Mouse (Mus musculus): Measurements from ENCODE around the gene Fam171a2.
A peak's percentile ranks its signal among the peaks of the same experiment; 100 is the strongest.

The Fam171a2 gene

DNA sequence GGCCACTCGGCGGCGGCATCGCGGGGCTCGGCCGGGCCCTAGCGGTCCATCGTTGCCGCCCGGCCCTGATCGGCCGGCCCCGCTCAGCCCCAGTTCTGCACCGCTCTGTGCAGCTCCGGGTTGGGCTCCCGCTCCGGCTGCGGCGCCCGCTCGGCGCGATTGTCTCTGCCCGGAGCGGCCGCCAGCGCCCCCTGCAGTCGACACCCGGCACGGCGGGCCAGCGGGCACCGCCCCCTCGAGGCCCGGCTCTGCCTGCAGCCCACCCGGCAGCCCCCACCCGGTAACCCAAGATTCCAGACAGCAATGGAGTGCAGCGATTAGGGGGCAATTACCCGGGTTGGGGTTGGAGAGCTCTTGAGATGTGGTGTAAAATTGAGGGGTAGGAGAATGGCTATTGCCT is at the start of gene Fam171a2:
Gene Fam171a2, minus strand, starts transcription at position 186 of the 400 bp plus-strand sequence.
- peak; percentile 33 to 74 for DNase-seq

DNA sequence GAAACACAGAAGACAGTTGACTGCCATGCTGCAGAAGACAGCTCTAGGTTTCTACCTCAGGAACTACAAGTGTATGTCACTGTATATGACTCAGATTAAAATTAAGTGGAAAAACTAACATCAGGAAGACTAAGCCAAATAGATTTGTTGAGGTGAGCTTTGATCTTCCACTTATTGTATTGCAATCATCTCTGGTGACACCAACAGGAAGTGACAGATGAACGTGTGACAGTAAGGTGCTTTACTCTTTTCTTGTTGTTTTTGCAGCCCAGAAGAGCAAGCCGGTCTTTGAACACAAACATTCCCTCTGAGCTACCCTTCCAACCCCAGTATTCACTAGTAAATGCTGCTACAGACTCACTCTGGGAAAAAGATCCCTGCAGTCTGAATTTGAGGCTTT is 49.2 kb upstream of the Fam171a2 start:
- DNase-seq = no peak

DNA sequence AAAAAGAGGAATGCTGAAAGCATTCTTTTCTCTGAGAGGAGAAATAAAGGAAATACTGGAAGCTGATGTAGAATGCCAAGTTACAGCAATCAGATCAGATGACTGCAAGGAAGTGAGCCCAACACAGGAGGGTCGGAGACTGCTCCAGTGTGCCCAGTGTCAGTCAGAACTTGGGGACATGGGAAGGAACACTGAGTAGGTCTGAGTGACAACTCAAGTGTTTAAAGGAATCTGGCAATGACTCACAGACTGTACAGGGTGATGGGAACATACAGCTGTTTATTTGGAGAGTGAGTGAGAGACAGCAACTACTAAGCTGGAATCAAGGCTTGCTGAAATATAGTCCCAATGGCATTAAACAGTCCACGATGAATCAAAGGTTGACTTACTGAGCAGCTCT is 48.7 kb upstream of the Fam171a2 start:
- no peak for DNase-seq

DNA sequence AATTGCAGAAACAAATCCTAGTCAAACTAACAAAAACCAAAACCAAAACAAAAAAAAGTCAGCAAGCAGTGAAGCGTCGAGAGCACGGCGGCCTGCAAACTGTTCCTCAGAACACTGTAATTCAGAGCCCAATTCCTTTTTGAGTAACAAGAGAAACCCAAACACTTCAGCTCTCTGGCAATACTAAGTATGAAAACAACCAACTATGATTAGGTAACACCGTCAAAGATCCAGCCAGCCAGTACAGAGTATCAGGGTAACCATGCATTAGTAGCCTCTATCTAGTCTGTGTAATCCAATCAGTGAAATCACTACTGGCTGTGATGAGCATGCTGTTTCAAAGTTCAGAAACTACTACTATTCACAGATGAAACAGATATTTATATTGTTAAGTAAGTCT is 48.3 kb upstream of the Fam171a2 start:
- DNase-seq = no peak

DNA sequence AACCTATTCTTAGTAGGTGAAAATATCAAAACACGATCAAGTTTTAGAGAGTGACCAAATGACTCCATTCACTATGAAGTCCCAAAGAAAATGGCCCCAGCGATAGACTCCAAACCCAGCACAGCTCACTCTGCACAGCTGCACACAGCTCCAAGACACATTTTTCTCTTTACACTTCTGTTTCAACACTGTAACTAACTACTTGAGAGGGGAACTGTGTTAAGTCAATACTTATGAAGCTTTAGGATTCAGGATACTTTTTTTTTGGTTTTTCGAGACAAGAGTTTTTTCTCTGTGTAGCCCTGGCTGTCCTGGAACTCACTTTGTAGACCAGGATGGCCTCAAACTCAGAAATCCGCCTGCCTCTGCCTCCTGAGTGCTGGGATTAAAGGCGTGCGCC is 47.6 kb upstream of the Fam171a2 start:
- no peak for DNase-seq

DNA sequence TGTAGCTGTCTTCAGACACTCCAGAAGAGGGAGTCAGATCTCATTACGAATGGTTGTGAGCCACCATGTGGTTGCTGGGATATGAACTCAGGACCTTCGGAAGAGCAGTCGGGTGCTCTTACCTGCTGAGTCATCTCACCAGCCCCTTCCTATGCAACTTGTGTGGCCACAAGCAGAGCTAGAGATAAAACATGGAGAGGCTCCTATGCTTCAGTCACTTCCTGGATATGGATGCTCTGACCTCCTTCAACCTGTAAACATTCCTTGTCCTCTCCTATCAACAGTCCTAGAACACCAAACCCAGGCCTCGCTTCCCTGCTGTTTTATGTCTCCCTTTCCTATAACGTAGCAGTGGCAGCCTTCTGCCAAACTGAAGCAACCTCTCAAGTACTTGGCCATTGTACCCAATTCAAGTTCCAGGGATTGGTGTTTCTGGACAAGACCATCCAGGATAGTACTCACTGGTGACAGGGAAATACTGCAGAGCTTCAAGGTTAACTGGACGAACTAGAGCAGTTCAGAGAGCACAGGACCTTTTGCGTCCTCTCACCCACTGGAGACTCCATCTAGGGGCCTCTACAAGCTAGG is 46.7 kb upstream of the Fam171a2 start:
- no peak for DNase-seq

DNA sequence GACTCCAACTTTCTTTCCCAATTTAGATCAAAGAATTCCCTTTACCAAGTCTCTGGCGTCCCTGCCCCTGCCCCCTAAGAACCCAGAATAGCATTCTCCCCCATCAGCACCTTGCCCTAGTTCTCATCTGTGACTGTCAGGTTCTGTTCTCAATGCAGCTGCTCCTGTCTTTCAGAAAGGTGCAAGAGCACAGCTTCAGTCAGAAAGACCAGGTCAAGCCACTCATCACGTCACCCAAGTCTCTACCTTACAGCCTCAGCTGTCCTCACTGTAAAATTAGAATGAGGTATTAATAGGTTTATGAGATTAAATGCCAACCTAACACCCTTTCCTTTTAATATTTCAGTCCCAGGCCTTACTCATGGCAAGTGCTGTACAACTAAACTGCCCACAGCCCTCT is 45.8 kb upstream of the Fam171a2 start:
- no peak for DNase-seq

DNA sequence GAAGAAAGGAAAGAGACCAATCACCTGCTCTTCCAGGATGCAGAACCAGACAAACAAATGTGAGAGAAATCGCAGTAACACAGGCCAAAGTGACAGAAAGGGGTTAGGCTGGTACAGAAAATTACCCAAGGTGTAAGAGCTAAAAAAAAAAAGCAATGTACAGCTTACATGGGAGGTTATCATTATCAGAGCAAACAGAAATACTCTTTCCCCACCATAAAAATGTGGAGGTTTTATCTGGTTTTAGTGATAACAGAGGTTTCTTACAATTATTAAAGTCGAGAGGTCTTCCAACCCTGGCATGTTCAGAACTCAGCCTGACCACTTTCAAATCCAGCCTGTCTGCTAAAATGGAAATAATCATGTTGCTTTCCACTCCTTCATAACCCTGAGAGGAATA is 40.4 kb upstream of the Fam171a2 start:
- DNase-seq = no peak

DNA sequence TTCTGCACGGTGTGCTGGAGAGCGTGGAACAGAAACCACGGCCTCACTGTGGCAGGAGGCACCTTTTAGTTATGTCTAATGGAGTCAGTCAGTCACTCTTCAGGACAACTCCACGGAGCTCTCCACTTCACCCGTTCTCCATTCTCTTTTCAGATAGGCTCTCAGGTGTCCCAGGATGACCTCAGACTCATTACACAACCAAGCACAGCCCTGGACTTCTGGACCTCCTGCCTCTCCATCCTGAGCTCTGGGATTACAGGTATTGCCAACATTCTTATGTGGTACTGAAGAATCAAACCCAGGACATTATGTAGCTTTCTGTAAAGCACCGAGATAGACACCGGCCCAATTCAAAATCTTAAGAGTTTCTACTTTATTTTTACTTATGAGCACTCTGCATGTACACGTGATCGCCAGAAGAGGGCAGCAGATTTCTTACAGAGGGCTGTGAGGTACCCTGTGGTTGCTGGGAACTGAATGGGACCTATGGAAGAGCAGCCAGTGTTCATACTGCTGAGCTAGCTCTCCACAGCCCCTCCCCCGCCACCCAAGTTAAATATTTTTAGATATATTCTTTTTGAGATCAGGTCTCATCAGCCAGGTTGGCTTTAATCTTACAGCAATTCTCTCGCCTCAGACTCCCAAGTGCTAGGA is 39.4 kb upstream of the Fam171a2 start:
- no peak for DNase-seq

DNA sequence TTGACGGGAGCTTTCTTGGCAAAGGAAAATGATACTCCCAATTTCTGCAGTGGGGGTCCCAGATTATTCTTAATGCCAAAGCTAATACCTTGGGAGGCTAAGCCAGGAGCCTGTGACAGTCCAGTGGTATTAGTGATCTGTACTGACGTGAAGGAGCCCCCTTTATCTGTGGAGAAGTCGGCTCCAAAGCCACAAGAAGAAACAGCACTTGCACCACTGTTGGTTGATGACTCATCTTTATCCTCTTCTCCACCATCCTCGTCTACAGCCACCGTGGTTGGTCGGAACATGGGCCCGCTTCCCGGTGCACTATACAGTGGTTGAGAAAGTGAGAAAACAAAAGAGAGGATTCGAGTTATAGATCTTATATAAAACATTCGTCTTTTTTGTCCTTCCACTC is 34.3 kb upstream of the Fam171a2 start:
- DNase-seq = no peak

DNA sequence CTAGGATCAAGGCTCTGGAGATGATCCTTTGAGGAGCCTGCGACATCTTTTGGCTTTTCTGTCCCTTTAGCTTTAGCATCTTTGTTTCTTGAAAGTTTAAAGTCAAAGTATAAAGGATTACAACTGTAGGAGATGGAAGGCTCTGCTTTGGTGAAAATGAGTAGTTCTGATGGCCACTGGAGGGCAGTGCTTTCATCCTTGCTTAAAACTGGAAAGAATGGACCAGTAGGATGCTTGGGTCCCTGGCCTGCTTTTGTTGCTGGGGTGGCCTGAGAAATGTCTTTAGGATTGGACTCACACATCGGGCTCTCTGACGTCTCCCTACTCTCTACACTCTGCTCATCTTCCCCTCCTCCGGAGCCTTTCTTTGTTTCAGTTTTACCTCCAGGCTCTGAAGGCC is 33.4 kb upstream of the Fam171a2 start:
- DNase-seq = no peak

DNA sequence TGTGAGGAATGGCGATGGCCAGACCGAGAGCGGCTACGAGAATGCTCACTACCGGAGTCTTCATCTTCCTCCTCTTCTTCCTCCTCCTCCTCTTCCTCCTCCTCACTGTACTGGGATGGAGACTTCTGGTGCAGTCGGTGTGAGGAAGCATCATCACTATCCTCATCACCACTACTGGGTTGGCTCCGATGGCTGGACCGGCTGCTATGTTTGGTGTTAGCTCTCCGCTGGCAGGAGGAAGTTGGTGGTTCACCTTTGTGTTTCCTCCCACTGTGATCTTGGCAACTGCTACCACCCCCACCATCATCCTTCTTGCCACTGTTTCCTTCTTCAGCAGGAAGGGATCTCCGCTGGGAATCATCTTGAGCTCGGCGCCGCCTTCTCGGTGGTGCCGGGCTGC is 32.6 kb upstream of the Fam171a2 start:
- DNase-seq = no peak

DNA sequence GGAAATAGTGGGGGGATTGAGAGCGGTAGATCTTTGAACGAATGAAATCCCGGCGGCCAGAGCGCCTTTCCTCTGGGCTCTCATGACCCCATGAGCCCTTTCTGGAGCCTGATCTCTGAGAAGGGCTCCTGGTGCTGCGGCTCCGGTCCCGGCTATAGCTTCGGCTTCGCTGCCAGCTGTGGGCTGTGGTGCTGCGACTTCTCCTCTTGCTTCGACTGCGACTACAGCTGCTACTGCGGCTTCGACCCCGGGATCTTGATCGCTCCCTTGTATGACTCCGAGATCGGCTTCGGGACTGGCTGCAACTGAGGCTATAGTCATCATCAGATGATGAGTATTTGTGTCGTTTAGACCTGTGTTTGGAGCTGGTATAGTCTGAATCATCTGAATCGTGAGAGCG is 32.1 kb upstream of the Fam171a2 start:
- no peak for DNase-seq

DNA sequence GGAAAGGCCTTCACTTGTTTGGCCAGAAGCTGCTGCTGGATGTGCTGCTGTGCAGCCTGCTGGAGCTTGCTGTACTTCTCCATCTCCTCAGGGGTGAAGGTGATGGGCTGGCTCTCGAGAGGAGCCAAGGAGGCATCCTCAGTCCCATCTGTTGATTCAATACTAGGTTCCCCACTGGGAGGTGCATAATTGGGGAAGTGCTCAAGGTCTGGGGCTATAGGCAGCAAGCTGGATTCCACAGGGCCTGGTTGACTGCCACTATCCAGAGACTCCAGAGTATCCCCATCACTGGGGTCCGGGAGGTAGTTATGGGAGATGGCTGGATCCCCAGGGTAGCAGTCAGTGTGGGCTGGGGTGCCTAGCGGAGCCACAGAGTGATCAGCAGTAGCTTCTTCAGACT is 31.2 kb upstream of the Fam171a2 start:
- no peak for DNase-seq

DNA sequence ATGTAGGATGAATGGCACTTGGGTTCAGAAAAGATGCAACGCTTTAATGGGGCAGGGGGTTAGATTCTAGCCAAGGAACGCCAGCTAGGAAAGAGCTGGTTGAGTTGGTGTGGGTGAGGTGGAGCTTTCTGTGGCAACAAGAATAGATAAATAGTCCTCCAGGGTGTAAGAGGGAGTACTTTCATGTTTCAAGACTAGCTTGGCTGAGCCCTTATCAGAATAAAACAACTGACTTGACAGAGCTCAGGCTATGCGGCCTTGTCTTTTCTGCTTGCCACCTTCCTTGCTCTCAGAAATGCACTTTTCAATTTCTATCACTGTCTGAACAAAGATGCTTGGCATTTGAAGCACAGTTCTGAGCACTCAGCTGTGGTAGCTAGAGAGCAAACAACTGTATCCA is 27.5 kb upstream of the Fam171a2 start:
- no peak for DNase-seq

DNA sequence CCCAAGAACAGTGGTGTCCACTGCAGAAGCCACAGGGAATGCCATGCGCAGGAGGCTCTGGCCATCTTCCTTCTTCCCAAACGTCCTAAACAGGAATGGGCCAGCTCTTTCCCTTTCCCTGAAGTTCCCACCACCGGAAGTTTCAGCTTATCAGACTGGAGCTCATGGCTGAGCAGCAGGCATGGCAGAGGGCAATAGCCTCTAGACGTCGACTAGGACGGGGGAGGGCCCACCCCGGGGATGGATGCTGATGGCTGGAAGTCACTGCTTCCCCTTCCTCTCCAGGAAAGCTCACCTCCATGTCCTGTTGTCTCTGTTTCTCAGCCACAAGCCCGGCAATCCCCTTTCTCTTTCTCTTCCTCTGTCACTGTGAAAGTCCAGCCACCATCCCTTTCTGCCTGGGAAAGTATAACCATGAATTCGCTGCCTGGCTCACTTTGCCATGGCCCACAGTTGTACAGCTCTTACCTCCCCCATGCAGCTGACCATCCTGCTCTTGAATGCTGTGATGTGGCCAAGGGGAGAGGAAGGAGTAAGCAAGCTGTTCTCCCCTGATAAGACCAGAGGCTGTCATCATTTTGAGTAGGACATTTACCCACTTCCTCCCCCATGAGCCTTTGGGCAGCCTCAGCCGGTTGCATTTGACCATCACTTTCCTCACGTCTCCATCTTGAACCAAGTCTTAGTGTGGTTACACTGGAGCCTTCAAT is 22.3 kb upstream of the Fam171a2 start, which contains the start of gene Itga2b:
Gene Itga2b, minus strand, starts transcription at position 475 of the 710 bp plus-strand sequence.
- DNase-seq = no peak

DNA sequence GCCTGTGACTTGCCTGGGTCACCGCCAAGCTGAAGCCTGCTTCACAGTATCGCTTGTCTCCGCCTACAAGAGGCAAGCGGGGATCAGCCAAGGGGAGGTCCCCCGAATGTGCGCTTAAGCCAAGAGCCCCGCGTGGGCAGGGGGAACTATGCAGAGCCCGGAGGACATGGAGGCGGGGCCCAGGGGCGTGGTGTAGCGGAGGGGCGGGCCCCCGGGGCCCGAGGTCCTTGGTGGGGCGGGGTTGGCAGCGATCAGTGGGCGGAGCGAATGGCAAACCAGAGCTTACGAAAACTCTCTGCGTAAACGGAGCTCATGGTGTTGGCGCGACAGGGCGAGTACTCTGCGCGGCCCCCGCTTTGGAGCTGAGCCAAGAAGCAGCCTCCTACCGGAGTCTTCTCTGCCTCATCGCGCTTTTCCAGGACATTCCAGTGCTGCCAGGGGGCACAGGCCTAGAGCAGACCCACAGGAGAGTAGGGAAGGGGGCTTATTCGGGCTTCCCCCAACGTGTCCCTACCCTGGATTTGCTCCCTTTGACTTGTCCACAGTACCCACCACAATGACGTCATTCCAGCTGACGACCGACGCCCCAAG is 19.7 kb upstream of the Fam171a2 start:
- DNase-seq = peak; percentile 87 to 94

DNA sequence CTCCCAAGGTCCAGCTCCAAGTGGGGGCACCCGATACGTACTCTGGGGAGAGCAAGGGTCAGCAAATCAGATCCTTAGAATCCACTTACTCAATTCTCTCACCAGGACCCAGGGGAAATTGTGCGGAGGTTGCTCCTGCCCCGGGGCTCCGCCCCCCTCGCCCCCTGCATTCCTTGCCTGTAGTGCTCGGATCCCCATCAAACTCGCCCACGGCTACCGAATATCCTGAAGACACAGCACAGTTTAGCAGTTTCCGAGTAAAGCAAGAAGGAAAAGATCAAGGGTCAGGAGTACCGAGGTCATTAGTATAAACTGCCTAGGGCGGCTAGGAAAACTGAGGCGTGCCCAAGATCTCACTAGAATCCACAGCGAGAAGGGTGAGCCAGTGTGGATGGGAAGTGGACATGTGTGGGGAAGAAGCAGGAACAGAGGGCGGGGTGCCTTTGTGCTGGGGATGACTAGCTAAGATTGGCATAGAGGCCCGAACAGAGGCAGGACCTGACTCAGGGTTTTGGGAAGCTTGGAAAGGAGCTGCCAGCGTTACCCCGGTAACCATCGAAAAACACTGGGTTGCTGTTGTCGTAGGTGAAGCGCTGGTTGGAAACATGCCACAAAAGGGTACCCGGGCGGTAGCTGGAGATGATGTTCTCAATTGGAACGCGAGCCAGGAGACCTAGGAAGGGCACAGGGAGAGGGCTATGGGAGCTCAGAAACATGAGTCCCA is 18.4 kb upstream of the Fam171a2 start:
- DNase-seq = no peak

DNA sequence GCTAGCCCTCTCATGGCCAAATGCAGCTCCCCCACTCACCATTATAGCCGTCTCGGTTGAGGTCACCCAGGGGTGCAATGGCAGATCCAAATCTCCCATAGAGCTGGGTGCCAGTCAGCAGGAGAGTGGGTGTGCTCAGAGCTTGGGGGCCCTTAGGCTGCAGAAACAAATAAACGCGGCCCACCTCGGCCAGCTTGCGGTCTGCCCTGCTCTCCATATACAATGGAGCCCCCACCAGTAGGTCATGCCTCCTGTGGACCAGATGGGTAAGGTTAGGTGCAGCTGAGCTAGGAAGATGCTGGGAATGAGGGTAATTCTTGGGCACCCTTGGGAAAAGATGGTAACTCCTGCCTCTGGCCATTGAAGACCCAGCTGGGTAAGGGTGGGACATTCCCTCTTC is 17.4 kb upstream of the Fam171a2 start:
- DNase-seq = no peak

DNA sequence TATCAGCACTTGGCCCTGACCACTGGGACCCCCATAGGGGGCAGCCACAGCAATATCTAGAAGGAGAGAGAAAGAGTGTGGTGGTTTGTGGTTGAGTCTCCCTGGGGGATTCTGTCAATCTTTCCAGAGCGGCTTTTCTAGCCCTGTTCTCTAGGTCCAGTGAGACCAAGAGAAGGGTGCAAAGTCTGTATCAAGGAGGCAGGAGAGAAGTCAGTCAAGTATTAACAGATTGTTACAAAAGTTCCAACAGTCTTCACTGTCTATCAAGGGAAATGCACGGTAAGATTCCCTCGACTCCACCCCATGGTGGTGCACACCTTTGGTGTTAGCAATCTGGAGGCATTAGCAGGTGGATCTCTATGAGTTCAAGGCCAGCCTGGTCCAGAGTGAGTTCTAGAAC is 14.3 kb upstream of the Fam171a2 start:
- no peak for DNase-seq

DNA sequence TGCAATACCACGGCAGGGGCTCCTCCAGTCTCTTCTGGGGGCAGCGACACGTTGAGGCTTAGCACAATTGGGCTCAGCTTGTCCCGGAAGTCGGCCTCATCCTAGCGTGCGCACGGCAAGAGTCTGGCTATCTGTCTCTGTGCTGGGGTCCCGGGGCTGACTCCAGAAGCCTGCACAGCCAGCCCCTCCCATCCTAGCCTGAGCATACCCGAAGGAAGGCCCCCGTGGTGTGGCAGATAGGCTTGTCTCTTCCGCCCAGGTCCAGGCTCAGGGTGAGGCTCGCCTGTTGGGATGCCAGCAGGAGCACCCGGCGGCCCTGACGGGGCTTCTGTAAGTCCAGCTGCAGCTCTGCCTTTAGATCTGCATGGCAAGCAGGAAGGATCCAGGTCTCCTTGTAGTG is 13.1 kb upstream of the Fam171a2 start:
- no peak for DNase-seq

DNA sequence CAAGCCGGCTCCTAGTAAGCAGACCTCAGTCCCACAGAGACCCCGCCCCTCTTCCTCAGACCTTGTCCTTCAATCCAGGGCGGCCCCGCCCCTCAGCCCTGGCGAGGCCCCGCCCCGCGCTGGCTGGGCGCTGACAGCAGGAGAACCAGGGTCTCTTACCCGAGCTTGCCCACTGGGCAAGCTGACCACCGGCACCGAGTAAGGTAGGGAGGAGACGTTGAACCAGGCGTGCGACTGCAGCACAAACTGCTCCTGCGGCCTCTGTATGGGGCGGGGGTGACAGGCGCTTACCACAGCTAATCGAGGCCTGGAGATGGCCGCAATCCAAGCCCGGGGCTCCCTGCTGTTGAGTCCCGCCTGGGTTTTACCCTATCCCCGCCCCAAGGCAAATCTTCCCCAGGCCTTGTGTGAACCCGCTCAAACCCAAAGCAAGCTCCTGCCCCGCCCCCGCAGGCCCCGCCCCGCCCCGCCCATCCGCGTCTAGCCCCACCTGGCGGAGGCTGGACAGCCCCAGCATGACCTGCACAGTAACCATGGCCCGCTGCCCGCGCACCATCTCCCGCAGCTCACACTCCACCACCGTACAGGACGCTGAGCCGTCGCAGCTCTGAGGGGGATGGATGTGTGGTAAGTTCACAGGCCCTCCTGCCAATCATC is 8.4 kb upstream of the Fam171a2 start:
- DNase-seq = peak in 1 of 2 experiments; percentile 26

DNA sequence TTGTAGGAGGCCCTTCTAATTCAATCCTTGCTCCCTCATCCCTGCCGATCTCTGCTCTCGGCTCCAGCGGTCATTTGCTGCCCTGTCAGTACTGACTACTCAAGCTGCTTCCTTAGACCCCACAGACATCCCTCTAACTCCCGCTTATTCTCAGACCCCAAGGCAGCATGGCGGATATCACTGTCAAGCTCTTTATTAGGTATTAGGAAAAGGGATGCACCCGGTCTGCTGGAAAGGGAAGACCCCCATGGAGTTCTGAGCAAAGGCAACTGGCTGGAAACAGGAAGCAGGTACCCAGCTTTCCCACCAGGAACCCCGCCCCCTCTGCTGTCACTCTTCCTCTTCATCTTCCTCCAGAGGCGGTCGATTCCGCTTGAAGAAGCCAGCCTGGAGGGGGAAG is 5.6 kb upstream of the Fam171a2 start:
- DNase-seq = no peak
